Comparison of ENCODE assay signal across 20 mouse cellular contexts in the genomic region with DNA sequence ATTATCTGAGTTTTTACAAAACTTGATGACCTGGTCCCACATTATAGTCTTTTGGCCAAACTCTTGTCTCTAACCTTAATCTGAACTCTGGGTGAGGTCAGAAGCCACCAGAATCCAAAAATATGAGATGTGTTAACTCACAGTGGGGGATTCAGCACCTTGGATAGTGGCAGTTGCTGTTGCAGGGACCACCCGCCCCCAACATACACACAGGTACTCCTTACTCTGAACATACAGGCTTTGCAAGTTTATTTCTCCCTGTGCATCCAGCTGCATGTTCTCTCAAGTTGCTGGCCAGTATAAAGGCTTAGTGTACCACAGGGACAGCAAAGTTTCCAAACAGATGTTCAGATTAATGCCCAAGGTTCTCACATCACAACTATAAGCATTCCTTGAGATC.
DNase-seq lines count a peak whose midpoint lies in the region; ATAC-seq and TF ChIP-seq lines count a peak whose summit lies in the region.
"Had no signal": no experiment of that assay in that cellular context is flagged by ENCODE, and none has a peak within 500 bp of the region (broad histone marks: within the 10 kb centered on the region; RNA-seq: fewer than 3 reads in every experiment).

No protein-coding gene starts in this region.

- H3K27me3 ChIP-seq in heart, embryonic 10.5 days (ENCODE audit: insufficient read depth, poor library complexity, severe bottlenecking), result no peaks in the 10 kb centered on the region
- H3K27me3 ChIP-seq in lung, embryonic 14.5 days (ENCODE audit: insufficient read depth, low read length), result no peaks in the 10 kb centered on the region
- no peaks in the 10 kb centered on the region for H3K27me3 ChIP-seq in embryonic facial prominence, embryonic 10.5 days (replicated peaks; ENCODE audit: low read depth, poor library complexity, severe bottlenecking)
- H3K27me3 ChIP-seq: heart, embryonic 13.5 days; intestine, embryonic 15.5 days; limb, embryonic 13.5 days had no signal

- H3K27ac ChIP-seq in heart, embryonic 10.5 days, result no peak overlapping the region
- no peak overlapping the region for H3K27ac ChIP-seq in lung, embryonic 14.5 days (ENCODE audit: low read depth)
- H3K27ac ChIP-seq in embryonic facial prominence, embryonic 10.5 days (replicated peaks), result no peak overlapping the region
- H3K27ac ChIP-seq: heart, embryonic 13.5 days; hindbrain, embryonic 14.5 days; intestine, embryonic 15.5 days; limb, embryonic 13.5 days; liver, embryonic 14.5 days had no signal

- peak; percentile 66 for DNase-seq in heart, embryonic 10.5 days (ENCODE audit: low spot score)
- DNase-seq in heart, adult 9 months (ENCODE audit: low spot score in 2 of 2), result no peak
- peak; percentile 70 for DNase-seq in lung, embryonic 14.5 days
- no peak for DNase-seq in lung, postnatal 36 days
- DNase-seq in embryonic facial prominence, embryonic 10.5 days (ENCODE audit: low spot score), result peak; percentile 59
- peak; percentile 47 for DNase-seq in mesoderm, embryonic 11.5 days (ENCODE audit: low read depth, low spot score)
- DNase-seq in right cerebral cortex, postnatal 14 days, result no peak
- no peak for DNase-seq in lung, postnatal 4 days
- DNase-seq: adrenal gland, adult 8-10 months; cerebellum, adult 8-10 months; kidney, postnatal 25 days; midbrain, embryonic 14.5 days; thymus, postnatal 14 days had no signal

- ATAC-seq in lung, embryonic 14.5 days (ENCODE audit: insufficient read depth), result no peak
- ATAC-seq: forebrain, embryonic 14.5 days; intestine, embryonic 15.5 days had no signal

- H3K4me2 ChIP-seq in lung, embryonic 14.5 days, result no peak overlapping the region
- H3K4me2 ChIP-seq: heart, embryonic 13.5 days; hindbrain, embryonic 14.5 days; intestine, embryonic 15.5 days; limb, embryonic 13.5 days had no signal

- WGBS in heart, embryonic 10.5 days, result 9% methylated on average over 1 of the region's 1 CpGs
- 4% methylated on average over 1 of the region's 1 CpGs for WGBS in lung, embryonic 14.5 days
- WGBS in embryonic facial prominence, embryonic 10.5 days, result 18% methylated on average over 1 of the region's 1 CpGs

- no peaks in the 10 kb centered on the region for H3K36me3 ChIP-seq in heart, embryonic 10.5 days
- no peaks in the 10 kb centered on the region for H3K36me3 ChIP-seq in lung, embryonic 14.5 days (ENCODE audit: insufficient read depth)
- no peaks in the 10 kb centered on the region for H3K36me3 ChIP-seq in embryonic facial prominence, embryonic 10.5 days (replicated peaks)
- H3K36me3 ChIP-seq: heart, embryonic 13.5 days; intestine, embryonic 15.5 days; limb, embryonic 13.5 days had no signal

- no peaks in the 10 kb centered on the region for H3K9me3 ChIP-seq in heart, embryonic 10.5 days
- H3K9me3 ChIP-seq in lung, embryonic 14.5 days (ENCODE audit: low read depth, low read length), result no peaks in the 10 kb centered on the region
- no peaks in the 10 kb centered on the region for H3K9me3 ChIP-seq in embryonic facial prominence, embryonic 10.5 days
- H3K9me3 ChIP-seq: heart, embryonic 13.5 days; intestine, embryonic 15.5 days; limb, embryonic 13.5 days had no signal

- TF ChIP-seq CTCF in lung, embryonic 14.5 days (IDR thresholded peaks at IDR 0.05; ENCODE audit: low read depth), result no peak

- no peak overlapping the region for H3K4me3 ChIP-seq in heart, embryonic 10.5 days
- no peak overlapping the region for H3K4me3 ChIP-seq in lung, embryonic 14.5 days (ENCODE audit: low read depth, low read length)
- no peak overlapping the region for H3K4me3 ChIP-seq in embryonic facial prominence, embryonic 10.5 days
- H3K4me3 ChIP-seq: erythroblast, embryonic 14.5 days; heart, embryonic 13.5 days; intestine, embryonic 15.5 days; limb, embryonic 13.5 days had no signal

- H3K4me1 ChIP-seq in heart, embryonic 10.5 days, result peaks cover 11% of the 10 kb centered on the region
- H3K4me1 ChIP-seq in lung, embryonic 14.5 days (ENCODE audit: insufficient read depth), result no peaks in the 10 kb centered on the region
- peaks cover 8% of the 10 kb centered on the region for H3K4me1 ChIP-seq in embryonic facial prominence, embryonic 10.5 days
- H3K4me1 ChIP-seq: intestine, embryonic 15.5 days; limb, embryonic 13.5 days had no signal

- no peak overlapping the region for H3K9ac ChIP-seq in lung, embryonic 14.5 days
- H3K9ac ChIP-seq: heart, embryonic 13.5 days; hindbrain, embryonic 14.5 days; intestine, embryonic 15.5 days; limb, embryonic 13.5 days; liver, embryonic 14.5 days had no signal

Comparison
In these comparisons a context has a peak if more than half of its experiments do, and no peak if none do; other contexts are left out.
1. DNase-seq: peak in heart, embryonic 10.5 days (single experiment), lung, embryonic 14.5 days (single experiment), embryonic facial prominence, embryonic 10.5 days (single experiment) and mesoderm, embryonic 11.5 days (single experiment); none in heart, adult 9 months (0 of 2), lung, postnatal 36 days (single experiment), right cerebral cortex, postnatal 14 days (single experiment) and lung, postnatal 4 days (0 of 2).